Mouse (Mus musculus): ENCODE measurements around the gene Pcnx.
"Not testable (repeated sequence)": the region's sequence is repeated elsewhere in the genome, so short reads cannot be mapped to it uniquely, and the experiment has no call there.

Gene Pcnx

GRCm38 (mm10) chr12:81971042-81971883 lies 111.4 kb downstream of the Pcnx start:
- DNase-seq, result peak; percentile 62 to 74

- no peak for DNase-seq
These were observed 112.1 kb downstream of the Pcnx start for GRCm38 (mm10) chr12:81971884-81972362.

GRCm38 (mm10) chr12:81974806-81975205 lies 115.0 kb downstream of the Pcnx start:
- peak; percentile 27 to 33 for DNase-seq

GRCm38 (mm10) chr12:81977346-81977745 lies 117.5 kb downstream of the Pcnx start:
- DNase-seq, result no peak

GRCm38 (mm10) chr12:81979312-81979711 lies 119.5 kb downstream of the Pcnx start:
- DNase-seq, result no peak

GRCm38 (mm10) chr12:81992106-81992505 lies 132.3 kb downstream of the Pcnx start:
- DNase-seq, result no peak

GRCm38 (mm10) chr12:81992996-81993395 lies 133.2 kb downstream of the Pcnx start:
- DNase-seq, result no peak

GRCm38 (mm10) chr12:81994911-81995667 lies 135.3 kb downstream of the Pcnx start:
- no peak for DNase-seq

- DNase-seq, result no peak
These were observed 137.0 kb downstream of the Pcnx start for GRCm38 (mm10) chr12:81996679-81997362.

GRCm38 (mm10) chr12:81997497-81997896 lies 137.7 kb downstream of the Pcnx start:
- no peak for DNase-seq

GRCm38 (mm10) chr12:82002697-82003096 lies 142.9 kb downstream of the Pcnx start:
- DNase-seq, result not testable (repeated sequence)

GRCm38 (mm10) chr12:82025901-82026633 lies 166.2 kb downstream of the Pcnx start:
- not testable (repeated sequence) for DNase-seq

- DNase-seq, result not testable (repeated sequence)
These were observed 173.7 kb downstream of the Pcnx start for GRCm38 (mm10) chr12:82033524-82033923.

GRCm38 (mm10) chr12:82033973-82034372 lies 174.2 kb downstream of the Pcnx start:
- not testable (repeated sequence) for DNase-seq

- DNase-seq, result not testable (repeated sequence)
These were observed 184.3 kb downstream of the Pcnx start for GRCm38 (mm10) chr12:82044078-82044477.

All from thymus, postnatal 36 days (tissue).